Mouse (Mus musculus) left cerebral cortex, postnatal 10 days (tissue): ENCODE results near the gene 6430548M08Rik. TPM values are rescaled to one million over a fixed set of nuclear protein-coding genes. Genes with fewer than 3 reads are reported as not detected.

Experiments
- DNase-seq, 2 experiments: peaks; one replicate each; pipeline ENCODE4 v3.0.0; 2021 to 2022; ENCODE audit warnings: low spot score in 2 of 2, mixed read lengths in 1 of 2; ENCODE audit errors: extremely low spot score in 1 of 2
- intact Hi-C: fragments of 180-260 bp; cut with DNase I; formaldehyde crosslinking; loops from one replicate; pipeline ENCODE4 v1.15.1; 2025
- total RNA-seq, 2 experiments: library from RNA; stranded (reverse); gene quantifications; 2 replicates each; pipeline ENCODE4 v1.2.3; 2021

The 6430548M08Rik gene
- total RNA-seq = 100 to 1,000 TPM; 105 TPM

DNA sequence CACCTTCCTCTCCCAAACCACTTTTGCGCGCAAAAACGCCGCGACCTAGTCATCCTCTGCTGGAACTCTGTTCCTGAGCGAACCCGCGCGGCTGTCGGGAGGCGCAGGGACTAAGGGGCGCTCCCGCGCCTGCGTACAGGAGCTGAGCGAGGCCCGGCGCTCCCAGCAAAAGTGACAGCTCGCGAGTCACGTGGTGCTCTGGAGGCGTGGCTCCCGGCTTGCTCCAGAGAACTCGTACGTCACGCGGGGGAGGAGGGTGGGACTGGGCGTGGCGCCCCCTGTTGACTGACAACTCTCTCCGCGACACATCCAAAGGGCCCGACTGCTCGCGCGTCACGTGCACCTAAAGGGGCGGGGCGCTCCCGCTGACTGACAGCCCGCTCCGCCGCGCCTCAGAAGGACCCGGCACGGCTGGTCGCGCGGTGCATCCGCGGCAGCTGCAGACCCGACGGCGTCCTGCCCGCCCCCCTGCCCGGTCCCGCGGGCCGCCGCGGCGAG is at the start of gene 6430548M08Rik:
6430548M08Rik (plus strand) TSS at position 395 of the 498 bp plus-strand sequence.
- DNase-seq = peak; percentile 100
- intact Hi-C loops = no loop called here

DNA sequence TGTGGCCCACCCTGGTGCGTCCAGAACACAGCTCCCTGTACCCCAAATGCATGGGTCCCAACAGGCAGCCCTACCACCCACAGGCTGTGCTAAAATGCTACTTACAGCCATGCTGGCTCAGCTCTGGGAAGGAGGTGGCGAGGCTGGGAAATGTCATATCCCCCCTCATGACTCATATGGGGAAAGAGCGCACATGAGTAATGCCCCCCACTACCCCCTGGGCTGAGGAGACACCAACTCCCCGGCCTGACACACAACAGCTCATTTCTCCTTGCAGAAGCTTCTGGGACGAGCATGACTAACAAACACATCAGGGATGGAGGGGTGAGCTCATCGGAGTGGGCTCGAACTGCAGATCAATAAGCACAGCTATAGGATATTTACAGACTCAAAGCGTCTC is 48.3 kb upstream of the 6430548M08Rik start:
- intact Hi-C loops = no loop called here

DNA sequence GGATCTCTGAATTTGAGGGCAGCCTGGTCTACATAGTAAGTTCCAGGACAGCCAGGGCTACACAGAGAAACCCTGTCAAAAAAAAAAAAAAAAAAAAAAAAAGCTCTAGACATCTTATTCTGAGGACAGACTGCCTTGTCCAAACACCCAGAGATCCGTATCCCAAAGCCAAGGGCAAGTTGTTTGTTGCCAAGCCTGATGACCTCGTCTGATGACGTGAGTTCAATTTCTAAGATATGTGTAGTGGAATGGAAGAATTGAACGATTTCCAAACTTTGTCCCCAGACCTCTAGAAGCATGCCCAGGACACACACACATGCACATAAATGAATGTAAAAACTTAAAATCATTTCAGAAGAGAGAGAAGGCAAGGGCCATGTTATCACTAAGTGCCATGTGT is 47.7 kb upstream of the 6430548M08Rik start:
- intact Hi-C loops = no loop called here
- DNase-seq = no peak

More for the DNA sequence above, 48.3 kb upstream of the 6430548M08Rik start:
- no peak for DNase-seq

DNA sequence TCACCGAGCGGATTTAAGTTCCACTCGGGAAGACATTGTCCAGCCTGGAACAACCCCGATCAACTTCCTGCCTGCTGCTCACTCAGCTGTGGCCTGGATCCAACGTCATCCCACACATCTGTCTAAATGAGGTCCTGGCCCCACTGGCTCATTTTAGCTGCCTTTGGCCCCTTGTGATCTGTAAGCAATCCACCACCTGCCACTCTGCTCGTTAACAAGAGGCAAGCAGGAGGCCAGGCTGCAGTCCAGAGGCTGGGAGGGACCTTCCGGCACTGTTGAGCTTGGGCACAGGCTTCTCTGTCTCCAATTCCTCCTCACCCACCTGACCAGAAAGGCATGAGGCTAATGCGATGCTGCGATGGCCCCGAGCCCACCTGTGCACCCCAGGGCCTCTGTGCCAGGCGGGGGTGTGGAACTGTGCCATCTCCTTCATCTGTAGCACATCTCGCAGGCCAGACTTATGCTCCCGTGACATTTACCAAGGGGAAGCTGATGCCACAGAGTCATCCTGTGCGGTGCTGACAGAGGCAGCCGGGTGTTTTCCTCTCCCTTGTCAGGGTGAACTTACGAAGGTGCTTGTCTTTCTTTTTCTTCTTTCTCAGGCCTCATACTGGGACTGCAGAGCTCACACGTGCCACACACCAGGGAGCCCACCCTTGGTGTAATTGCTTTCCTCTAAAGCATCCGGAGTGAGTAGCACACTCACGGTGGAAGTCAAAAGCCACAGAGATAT is 45.9 kb upstream of the 6430548M08Rik start:
- intact Hi-C loops = no loop called here
- DNase-seq = peak in 1 of 2 experiments; percentile 72

DNA sequence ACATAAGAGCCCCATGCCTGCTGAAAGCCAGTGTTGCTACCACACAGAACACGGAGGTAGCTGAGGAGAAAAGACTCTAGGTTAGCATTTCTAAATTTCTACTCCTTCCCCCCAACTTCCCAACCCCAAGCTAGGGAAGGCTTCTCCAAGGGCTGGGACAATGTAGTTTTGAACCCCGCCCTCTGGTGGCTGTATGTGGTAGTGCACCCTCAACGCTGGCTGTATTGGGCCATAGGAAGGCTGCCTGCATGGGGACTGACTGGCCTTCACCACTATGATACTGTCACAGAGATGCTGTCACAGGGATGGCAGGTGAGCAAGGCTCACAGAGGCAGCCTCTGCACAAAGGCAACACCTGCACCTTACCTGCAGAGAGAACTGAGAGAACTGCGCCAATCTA is 42.3 kb upstream of the 6430548M08Rik start:
- peak; percentile 73 to 77 for DNase-seq
- intact Hi-C loops = no loop called here

DNA sequence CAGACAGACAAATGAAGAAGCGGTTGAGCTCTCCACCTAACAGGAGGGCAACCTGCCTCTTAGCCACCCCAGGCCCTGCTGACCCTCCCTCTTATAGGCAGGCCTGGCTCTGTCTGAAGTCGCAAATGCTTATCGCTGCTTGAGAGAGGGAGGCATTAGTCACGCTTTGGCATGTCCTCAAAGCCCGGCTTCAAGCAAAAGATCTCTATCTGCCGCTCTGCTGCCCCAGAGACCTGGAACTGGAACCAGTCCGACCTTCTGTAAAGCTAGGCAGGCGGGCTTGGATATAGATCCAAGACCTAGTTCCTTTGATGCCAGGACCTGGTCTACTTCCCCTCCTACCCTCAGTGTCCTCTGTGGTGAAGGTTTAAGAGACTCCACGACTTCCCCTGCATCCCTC is 41.7 kb upstream of the 6430548M08Rik start:
- no peak for DNase-seq
- intact Hi-C loops = no loop called here

DNA sequence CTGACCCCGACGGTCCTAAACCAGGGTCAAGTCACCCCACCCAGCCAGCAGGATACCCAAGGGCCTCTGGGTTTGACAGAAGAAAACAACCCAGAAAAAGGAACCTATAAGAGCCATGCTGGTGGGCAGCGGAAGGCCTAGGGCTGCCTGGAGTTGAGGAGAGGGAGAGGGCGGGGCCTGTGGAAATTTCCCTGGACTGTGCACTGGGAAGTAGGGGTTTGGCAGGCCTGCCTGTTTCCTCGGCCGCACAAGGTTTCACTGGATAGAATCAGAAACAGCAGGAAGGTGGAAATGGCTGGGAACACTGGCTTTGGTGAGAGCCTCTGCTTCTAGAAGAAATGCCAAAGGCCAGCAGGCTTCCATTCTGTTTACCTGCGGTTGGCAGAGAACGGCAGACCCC is 41.1 kb upstream of the 6430548M08Rik start:
- intact Hi-C loops = no loop called here
- no peak for DNase-seq

DNA sequence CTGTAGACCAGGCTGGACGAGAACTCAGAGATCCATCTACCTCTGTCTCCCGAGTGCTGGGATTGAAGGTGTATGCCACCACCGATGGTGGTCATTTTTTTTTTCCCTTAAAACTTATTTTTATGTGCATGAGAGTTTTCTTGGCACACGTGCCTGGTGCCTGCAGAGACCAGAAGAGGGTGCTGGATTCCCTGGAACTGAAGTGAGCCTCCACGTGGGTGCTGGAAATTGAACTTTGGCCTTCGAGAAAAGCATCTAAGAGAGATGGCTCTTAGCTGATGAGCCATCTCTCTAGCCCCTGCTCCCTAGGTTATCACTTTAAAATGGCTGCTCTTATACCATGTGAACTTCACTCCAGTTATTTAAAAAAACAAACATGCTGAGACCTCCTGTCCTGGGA is 39.4 kb upstream of the 6430548M08Rik start:
- intact Hi-C loops = no loop called here
- DNase-seq = no peak

DNA sequence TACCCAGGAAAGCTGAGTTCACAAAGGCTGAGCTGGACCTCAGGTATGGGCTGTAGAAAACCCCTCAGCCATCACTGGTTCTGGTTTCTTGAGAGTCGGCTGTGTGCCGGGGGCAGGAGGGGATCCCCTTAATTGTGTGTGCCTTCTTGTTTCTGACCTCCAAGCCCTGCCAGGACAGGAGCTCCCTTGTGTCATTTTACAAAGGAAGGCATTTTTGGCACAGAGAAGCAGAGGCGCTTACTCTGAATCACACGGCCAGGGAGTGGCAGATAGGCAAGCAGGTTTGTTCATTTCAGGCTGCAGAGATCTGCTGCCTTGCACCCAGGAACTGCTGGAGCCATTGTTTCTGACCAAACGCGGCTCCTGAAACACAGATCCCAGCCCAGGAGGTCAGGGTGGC is 38.6 kb upstream of the 6430548M08Rik start:
- peak in 1 of 2 experiments; percentile 11 for DNase-seq
- intact Hi-C loops = no loop called here

DNA sequence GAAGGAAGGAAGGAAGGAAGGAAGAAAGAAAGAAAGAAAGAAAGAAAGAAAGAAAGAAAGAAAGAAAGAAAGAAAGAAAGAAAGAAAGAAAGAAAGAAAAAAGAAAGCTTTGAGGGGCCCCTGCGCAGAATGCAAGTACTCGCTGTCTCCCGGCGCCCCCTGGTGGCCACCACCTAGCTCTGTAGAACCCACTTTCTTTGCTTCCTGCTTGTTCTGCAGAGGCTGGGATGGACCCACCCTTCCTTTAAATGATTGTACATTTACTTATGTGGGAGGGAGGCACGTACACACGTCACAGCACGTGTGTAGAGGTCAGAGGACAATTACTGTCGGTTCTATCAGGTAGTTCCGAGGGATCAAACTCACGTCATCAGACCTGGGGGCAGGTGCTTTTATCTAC is 35.9 kb upstream of the 6430548M08Rik start:
- intact Hi-C loops = loop anchor here (2.0 kb wide), 1 partner anchor 133 kb away; no protein-coding TSS in a partner anchor
- peak; percentile 65 to 87 for DNase-seq

DNA sequence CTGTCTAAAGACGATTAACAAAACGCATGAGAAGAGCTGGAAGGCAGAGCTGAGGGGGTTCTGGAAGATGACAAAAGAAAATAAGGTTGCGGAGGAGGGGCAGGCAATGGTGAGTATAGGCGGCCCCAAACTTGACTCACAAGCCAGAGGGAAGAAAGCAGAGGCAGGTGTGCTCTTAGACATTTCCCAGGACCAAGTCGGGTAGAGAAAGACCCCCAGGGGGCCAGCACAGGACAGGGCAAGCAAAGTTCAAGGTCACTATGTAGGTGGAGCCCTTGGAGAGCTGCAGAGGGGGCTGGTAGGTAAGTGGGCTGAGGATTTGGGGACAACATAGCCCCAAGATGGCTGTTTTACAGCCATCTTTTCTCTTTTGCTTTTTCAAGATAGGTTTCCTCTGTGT is 34.6 kb upstream of the 6430548M08Rik start:
- DNase-seq = no peak
- intact Hi-C loops = loop anchor here (2.0 kb wide), 1 partner anchor 135 kb away; no protein-coding TSS in a partner anchor

DNA sequence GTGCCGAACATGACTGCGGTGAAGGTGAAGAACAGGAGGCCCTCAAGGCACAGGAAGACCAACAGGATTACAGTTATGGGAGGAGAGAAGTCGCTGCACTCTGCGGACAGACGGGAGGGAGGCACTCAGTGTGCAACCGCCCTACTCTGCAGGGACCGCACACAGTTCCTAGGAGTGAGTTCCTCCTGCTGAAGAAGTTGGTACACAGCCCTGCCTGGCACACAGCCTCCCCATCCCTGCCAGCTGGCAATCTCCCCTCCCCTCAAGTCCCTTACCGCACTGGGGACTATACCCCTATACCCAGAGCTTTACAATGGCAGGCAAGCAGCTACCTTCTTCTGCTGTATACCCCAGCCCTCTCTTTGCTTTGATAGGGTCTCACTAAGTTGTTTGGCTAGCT is 30.7 kb upstream of the 6430548M08Rik start:
- intact Hi-C loops = no loop called here
- DNase-seq = no peak

DNA sequence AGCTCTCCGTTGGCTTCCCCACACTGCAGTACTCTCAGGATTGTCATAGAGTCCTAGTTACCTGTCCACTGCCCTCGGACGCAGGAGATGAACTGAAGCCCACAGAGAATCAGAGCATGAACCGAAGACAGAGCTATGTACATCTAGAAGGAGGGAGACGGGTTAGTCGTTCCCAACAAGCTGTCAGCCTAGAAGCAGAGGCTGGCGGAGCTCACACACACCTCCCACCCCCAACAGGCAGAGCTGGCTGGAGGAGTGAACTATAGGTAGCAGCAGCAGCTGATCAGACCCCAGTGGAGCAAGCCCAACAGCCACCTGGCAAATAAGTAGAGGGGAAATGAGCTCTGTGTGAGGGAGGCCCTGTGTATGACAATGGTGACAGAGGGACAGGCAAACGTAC is 29.2 kb upstream of the 6430548M08Rik start:
- DNase-seq = no peak
- intact Hi-C loops = no loop called here

DNA sequence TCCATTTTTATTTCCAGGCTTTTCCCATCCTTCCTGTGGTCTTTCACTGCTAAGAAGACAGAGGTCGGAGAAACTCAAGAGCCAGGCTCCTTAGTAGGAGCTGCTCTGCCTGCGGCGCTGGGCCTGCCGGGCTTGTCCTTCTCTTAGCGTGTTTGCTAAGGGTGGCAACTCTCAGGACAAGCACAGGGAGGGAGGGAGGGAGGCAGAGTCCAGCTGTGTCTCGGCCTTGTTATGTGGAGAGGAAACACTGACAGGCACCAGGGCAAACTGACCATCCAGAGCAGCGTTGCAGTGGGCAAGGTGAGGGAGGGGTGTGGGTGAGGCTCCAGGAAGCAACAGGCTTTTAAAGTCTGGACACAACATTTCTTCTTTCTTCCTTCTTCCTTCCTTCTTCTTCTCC is 24.4 kb upstream of the 6430548M08Rik start:
- no peak for DNase-seq
- intact Hi-C loops = no loop called here

DNA sequence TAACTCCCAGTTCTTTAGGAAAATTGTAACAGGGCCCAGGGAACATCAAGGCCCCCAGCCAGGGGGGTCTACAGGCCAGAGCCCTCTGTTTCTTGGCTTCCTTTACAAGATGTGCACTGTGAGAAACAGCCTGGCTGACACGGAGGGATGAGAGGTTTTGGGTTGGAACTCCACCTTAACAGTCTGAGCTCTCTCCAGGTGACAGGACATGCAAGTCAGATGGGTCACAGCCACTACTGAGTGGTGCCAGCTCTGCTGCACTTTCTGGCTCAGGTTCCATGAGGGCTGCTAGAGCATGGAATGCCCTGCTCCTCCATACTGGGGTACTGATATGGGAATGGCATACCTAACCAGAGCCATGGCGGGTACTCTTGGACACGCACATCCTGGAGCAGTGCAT is 22.9 kb upstream of the 6430548M08Rik start:
- intact Hi-C loops = no loop called here
- no peak for DNase-seq

DNA sequence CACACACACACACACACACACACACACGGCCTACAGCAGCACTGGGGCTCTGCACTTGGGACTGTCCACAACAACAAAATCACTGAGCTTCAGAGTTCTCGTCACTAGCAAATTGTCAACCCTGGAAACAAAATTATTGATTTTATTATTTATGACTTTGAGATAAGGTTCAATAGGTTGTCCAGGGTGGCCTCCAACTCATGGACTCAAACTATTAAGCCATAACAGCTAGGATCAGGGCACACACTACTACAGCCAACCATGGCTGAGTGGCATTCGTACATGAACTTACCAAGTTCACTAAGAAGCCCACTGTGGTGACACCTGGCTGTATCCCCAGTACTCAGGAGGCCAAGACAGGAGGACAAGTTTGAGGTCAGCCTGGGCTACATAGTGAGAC is 20.8 kb upstream of the 6430548M08Rik start:
- intact Hi-C loops = no loop called here
- DNase-seq = no peak

DNA sequence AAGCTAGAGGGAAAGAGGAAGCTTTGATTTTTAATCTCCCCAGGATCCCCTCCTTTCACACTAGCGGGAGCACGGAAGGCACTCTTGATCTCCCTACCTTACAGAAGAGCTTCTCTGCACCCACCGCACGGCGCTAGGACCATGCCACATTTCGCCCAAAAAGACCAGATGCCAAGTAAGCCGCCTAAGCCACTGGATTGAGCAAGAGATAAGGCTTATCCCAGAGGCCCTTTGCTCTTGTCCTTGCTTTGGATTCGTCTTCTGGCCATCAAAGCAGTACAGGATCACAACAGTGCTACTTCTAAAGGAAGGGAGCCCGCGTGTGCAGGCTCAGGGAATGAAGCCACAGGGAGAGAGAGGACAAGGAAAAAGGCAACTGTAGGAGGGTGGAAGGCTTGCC is 19.2 kb upstream of the 6430548M08Rik start:
- no peak for DNase-seq
- intact Hi-C loops = no loop called here

DNA sequence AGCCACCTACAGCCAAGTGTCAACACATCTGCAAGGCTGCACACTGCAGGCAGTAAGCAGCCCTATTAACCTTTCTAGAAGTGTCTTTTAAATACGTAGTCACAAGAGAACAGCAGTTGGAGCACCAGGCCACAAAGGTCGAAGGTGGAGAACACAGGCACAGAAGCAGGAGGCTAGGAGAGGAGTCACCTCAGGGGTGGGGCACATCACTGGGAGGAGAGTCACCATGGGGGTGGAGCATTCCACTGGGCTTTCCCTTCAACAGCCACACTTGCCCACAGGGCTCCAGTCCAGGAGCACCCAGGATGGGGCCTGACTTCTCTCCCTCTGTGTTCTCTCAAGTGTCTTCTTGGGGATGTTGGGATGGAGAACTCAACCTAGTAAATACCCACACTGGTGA is 17.5 kb upstream of the 6430548M08Rik start:
- intact Hi-C loops = no loop called here
- DNase-seq = no peak

DNA sequence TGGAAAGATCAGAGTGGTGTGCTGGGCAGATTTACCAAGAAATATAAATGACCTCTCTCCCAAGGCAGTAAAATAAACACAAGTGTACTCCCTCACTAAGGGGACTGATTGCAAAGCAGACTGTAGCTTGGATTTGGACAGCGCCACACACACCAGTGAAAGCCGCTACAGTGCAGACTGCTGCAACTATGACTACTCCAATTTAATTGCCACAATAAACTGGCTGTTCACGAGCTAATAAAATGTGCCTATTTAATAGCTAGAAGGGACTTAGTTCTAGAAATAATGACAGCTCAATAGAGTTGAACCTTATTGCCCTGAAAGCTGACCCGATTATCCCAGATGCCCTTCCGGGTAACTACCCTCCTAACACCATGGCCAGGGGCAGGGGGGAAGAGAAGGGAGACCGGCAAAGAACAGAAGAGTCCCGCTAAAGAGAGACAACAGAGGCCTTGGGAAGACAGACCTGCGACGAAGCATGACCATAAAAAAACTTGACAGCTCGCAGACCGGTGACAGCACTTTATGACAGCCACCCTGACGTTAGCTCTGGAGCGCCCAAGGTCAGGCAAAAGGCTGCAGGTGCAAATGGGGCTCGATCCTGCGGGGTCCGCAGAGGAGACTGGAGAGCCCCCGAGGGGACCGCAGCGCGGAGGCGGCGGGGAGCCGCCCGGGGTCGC is 13.4 kb upstream of the 6430548M08Rik start:
- DNase-seq = no peak
- intact Hi-C loops = no loop called here
